7 mouse cellular contexts compared by ENCODE assay signal in genomic region chr13:94560011-94560410, GRCm38 (mm10).
A peak's percentile ranks its signal among the peaks of the same experiment; 100 is the strongest.
DNase-seq lines count a peak whose midpoint lies in the region; ATAC-seq lines count a peak whose summit lies in the region.

No protein-coding gene starts in this region.

- 2% methylated on average over 3 of the region's 3 CpGs for WGBS in forebrain, embryonic 15.5 days

- peak; percentile 80; the same call in 1 of the 2 replicates for ATAC-seq in forebrain, embryonic 15.5 days (replicated peaks)
- peak; percentile 56 to 74; a peak in 3 of 4 replicates for ATAC-seq in hematopoietic stem cell, adult 5-6 weeks (replicated peaks in 1 of 2; ENCODE audit: insufficient read depth in 1 of 2, low FRiP score in 2 of 2, low TSS enrichment in 1 of 2, low read depth in 1 of 2, poor library complexity in 2 of 2, severe bottlenecking in 2 of 2)
- ATAC-seq in megakaryocyte progenitor cell, adult 5-6 weeks (replicated peaks; ENCODE audit: poor library complexity), result peak; percentile 88

- H3K4me3 ChIP-seq in forebrain, embryonic 15.5 days, result no peak overlapping the region

- H3K4me2 ChIP-seq in forebrain, embryonic 15.5 days (replicated peaks), result no peak overlapping the region

- peak; percentile 31 for DNase-seq in T-cell, adult 2 months (ENCODE audit: low spot score)
- peak; percentile 62 for DNase-seq in cerebellum, adult 11 months
- DNase-seq in layer of hippocampus, adult 9-10 months (ENCODE audit: low spot score), result peak; percentile 88
- DNase-seq in right cerebral cortex, postnatal 4 days, result peak; percentile 77

- H3K27me3 ChIP-seq in forebrain, embryonic 15.5 days, result peaks cover 4% of the 10 kb centered on the region; the same call in 1 of the 2 replicates

- H3K9ac ChIP-seq in forebrain, embryonic 15.5 days (replicated peaks), result no peak overlapping the region

- H3K36me3 ChIP-seq in forebrain, embryonic 15.5 days, result no peaks in the 10 kb centered on the region

- H3K4me1 ChIP-seq in forebrain, embryonic 15.5 days, result peaks cover 26% of the 10 kb centered on the region

- no peaks in the 10 kb centered on the region for H3K9me3 ChIP-seq in forebrain, embryonic 15.5 days

- no peak overlapping the region for H3K27ac ChIP-seq in forebrain, embryonic 15.5 days (replicated peaks)

Comparison
In these comparisons a context has a peak if more than half of its experiments do, and no peak if none do; other contexts are left out.
1. DNase-seq: peak in every context shown above with its lines; median percentile 88 in layer of hippocampus, adult 9-10 months; 77 in right cerebral cortex, postnatal 4 days; 62 in cerebellum, adult 11 months; 31 in T-cell, adult 2 months.